Mouse (Mus musculus): ENCODE measurements around the gene Dnah2.

DNA sequence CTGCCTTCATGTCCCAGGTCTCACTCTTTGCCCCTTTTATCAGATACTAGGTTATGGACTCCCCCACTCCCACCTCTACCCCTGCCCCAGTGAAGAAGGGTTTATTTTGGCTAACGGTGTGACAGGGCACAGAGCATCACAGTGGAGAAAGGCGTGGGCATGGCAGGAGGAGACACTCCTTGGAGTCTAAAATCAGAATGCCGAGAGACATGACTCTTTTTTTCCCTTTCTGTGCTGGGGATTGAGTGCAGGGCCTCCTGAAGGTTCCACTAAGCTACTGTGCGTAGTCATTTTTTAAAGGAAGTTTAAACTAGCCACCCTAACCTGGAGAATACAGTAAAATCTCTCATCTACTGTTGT lies 20.9 kb downstream of the Dnah2 start:
- no peak for TF ChIP-seq CTCF (IDR thresholded peaks at IDR 0.05; ENCODE audit: extremely low read depth, insufficient read length, insufficient replicate concordance, low read depth, low read length)
- TF ChIP-seq POLR2A (IDR thresholded peaks at IDR 0.05; ENCODE audit: low read depth, low read length) = no peak
